Mouse (Mus musculus) forebrain, embryonic 10.5 days (tissue): ENCODE measurements at regions not wholly inside any gene's neighbourhood (a gene's known extent, or its start where the extent isn't known, plus 50 kb on each side); places are given as distances from the start of the nearest gene placed in this dataset.

Source experiments
- DNase-seq: peaks from one replicate; pipeline ENCODE4 v3.0.0-alpha.2; 2017; ENCODE audit warnings: low spot score; ENCODE audit errors: extremely low spot score
- H3K27ac ChIP-seq: fragments of 300-500 bp; sonication (generic); 2 replicates; pipeline ENCODE4 v1.5.1; 2016; ENCODE audit warnings: mild to moderate bottlenecking
- H3K27me3 ChIP-seq: fragments of 300-500 bp; sonication (generic); 2 replicates; pipeline ENCODE4 v1.6.1; 2016; ENCODE audit warnings: mild to moderate bottlenecking; ENCODE audit not compliant: poor library complexity, severe bottlenecking
- H3K36me3 ChIP-seq: fragments of 300-500 bp; sonication (generic); replicated peaks from 2 replicates; pipeline ENCODE4 v1.6.1; 2016; ENCODE audit warnings: mild to moderate bottlenecking, moderate library complexity
- H3K4me1 ChIP-seq: fragments of 300-500 bp; sonication (generic); 2 replicates; pipeline ENCODE4 v1.6.1; 2016
- H3K4me3 ChIP-seq: fragments of 300-500 bp; sonication (generic); 2 replicates; pipeline ENCODE4 v1.5.1; 2016; ENCODE audit warnings: mild to moderate bottlenecking, moderate library complexity
- H3K9me3 ChIP-seq: fragments of 300-500 bp; sonication (generic); 2 replicates; pipeline ENCODE4 v1.6.1; 2016; ENCODE audit warnings: mild to moderate bottlenecking, moderate library complexity
- WGBS: fragments of 180-500 bp; shearing (Covaris S2); methylation state at CpG from one replicate; pipeline ENCODE4 v1.1.7; 2016; 5-methylcytosine and 5-hydroxymethylcytosine counted together

- H3K9me3 ChIP-seq = no peaks in the 10 kb centered on the region
- H3K36me3 ChIP-seq = no peaks in the 10 kb centered on the region
- H3K27ac ChIP-seq = no peak overlapping the region
- no peaks in the 10 kb centered on the region; the same call in 1 of the 2 replicates for H3K4me1 ChIP-seq
- 68% methylated on average over 4 of the region's 4 CpGs for WGBS
- no peaks in the 10 kb centered on the region for H3K27me3 ChIP-seq
- H3K4me3 ChIP-seq = no peak overlapping the region
- DNase-seq = no peak
Observed at GRCm38 (mm10) chr11:35065959-35066414, 55.0 kb upstream of the Slit3 start.

GRCm38 (mm10) chr11:35057791-35058190, 63.2 kb upstream of the Slit3 start:
- Histone ChIP-seq H3K27ac (no peak overlapping the region), H3K9me3 (no peaks in the 10 kb centered on the region), H3K27me3 (no peaks in the 10 kb centered on the region), H3K4me1 (no peaks in the 10 kb centered on the region), H3K4me3 (no peak overlapping the region), H3K36me3 (no peaks in the 10 kb centered on the region)
- no peak for DNase-seq
- 88% methylated on average over 6 of the region's 6 CpGs for WGBS

GRCm38 (mm10) chr11:35055496-35056125, 65.4 kb upstream of the Slit3 start:
- Histone ChIP-seq H3K9me3 (no peaks in the 10 kb centered on the region), H3K4me3 (no peak overlapping the region), H3K36me3 (no peaks in the 10 kb centered on the region), H3K27me3 (no peaks in the 10 kb centered on the region), H3K27ac (no peak overlapping the region), H3K4me1 (no peaks in the 10 kb centered on the region)
- 83% methylated on average over 7 of the region's 7 CpGs for WGBS
- no peak for DNase-seq

GRCm38 (mm10) chr11:35053613-35053950, 67.4 kb upstream of the Slit3 start:
- no peak overlapping the region for H3K27ac ChIP-seq
- 78% methylated on average over 2 of the region's 2 CpGs for WGBS
- no peak for DNase-seq

GRCm38 (mm10) chr11:35052856-35053612, 68.0 kb upstream of the Slit3 start:
- Histone ChIP-seq H3K27ac (no peak overlapping the region), H3K36me3 (no peaks in the 10 kb centered on the region), H3K9me3 (no peaks in the 10 kb centered on the region), H3K4me1 (0 out of 2 replicates have a peak, but pooled peaks cover 4% of the 10 kb centered on the region), H3K27me3 (no peaks in the 10 kb centered on the region), H3K4me3 (no peak overlapping the region)
- 91% methylated on average over 4 of the region's 4 CpGs for WGBS
- DNase-seq = no peak

More at GRCm38 (mm10) chr11:35053613-35053950, 67.4 kb upstream of the Slit3 start:
- H3K27me3 ChIP-seq = no peaks in the 10 kb centered on the region
- H3K9me3 ChIP-seq = no peaks in the 10 kb centered on the region
- H3K4me3 ChIP-seq = no peak overlapping the region
- H3K36me3 ChIP-seq = no peaks in the 10 kb centered on the region
- 0 out of 2 replicates have a peak, but pooled peaks cover 4% of the 10 kb centered on the region for H3K4me1 ChIP-seq

GRCm38 (mm10) chr11:35049663-35050215, 71.3 kb upstream of the Slit3 start:
- no peaks in the 10 kb centered on the region for H3K27me3 ChIP-seq
- no peaks in the 10 kb centered on the region for H3K36me3 ChIP-seq
- no peak for DNase-seq
- H3K4me3 ChIP-seq = no peak overlapping the region
- 0 out of 2 replicates have a peak, but pooled peaks cover 4% of the 10 kb centered on the region for H3K4me1 ChIP-seq
- 78% methylated on average over 8 of the region's 8 CpGs for WGBS
- no peaks in the 10 kb centered on the region for H3K9me3 ChIP-seq
- no peak overlapping the region for H3K27ac ChIP-seq

GRCm38 (mm10) chr11:35044659-35045058, 76.4 kb upstream of the Slit3 start:
- Histone ChIP-seq H3K27ac (no peak overlapping the region), H3K9me3 (no peaks in the 10 kb centered on the region), H3K4me3 (no peak overlapping the region), H3K4me1 (0 out of 2 replicates have a peak, but pooled peaks cover under 1% of the 10 kb centered on the region), H3K36me3 (no peaks in the 10 kb centered on the region), H3K27me3 (no peaks in the 10 kb centered on the region)
- 83% methylated on average over 1 of the region's 1 CpGs for WGBS
- DNase-seq = no peak

GRCm38 (mm10) chr11:35024448-35024847, 96.6 kb upstream of the Slit3 start:
- no peak for DNase-seq
- H3K36me3 ChIP-seq = no peaks in the 10 kb centered on the region
- H3K4me3 ChIP-seq = no peak overlapping the region
- 61% methylated on average over 8 of the region's 8 CpGs for WGBS
- H3K4me1 ChIP-seq = 0 out of 2 replicates have a peak, but pooled peaks cover 2% of the 10 kb centered on the region
- H3K9me3 ChIP-seq = no peaks in the 10 kb centered on the region
- no peaks in the 10 kb centered on the region for H3K27me3 ChIP-seq
- no peak overlapping the region for H3K27ac ChIP-seq

GRCm38 (mm10) chr11:35023813-35024212, 97.2 kb upstream of the Slit3 start:
- Histone ChIP-seq H3K9me3 (no peaks in the 10 kb centered on the region), H3K4me3 (no peak overlapping the region), H3K27ac (no peak overlapping the region), H3K27me3 (no peaks in the 10 kb centered on the region), H3K36me3 (no peaks in the 10 kb centered on the region), H3K4me1 (0 out of 2 replicates have a peak, but pooled peaks cover 2% of the 10 kb centered on the region)
- WGBS = 80% methylated on average over 4 of the region's 4 CpGs
- DNase-seq = no peak

- no peak overlapping the region for H3K4me3 ChIP-seq
- H3K36me3 ChIP-seq = no peaks in the 10 kb centered on the region
- no peaks in the 10 kb centered on the region for H3K9me3 ChIP-seq
- no peak overlapping the region for H3K27ac ChIP-seq
- 0 out of 2 replicates have a peak, but pooled peaks cover 2% of the 10 kb centered on the region for H3K4me1 ChIP-seq
- no peaks in the 10 kb centered on the region for H3K27me3 ChIP-seq
- no peak for DNase-seq
- WGBS = 78% methylated on average over 3 of the region's 3 CpGs
Observed at GRCm38 (mm10) chr11:35021990-35022625, 98.9 kb upstream of the Slit3 start.

- 86% methylated on average over 3 of the region's 3 CpGs for WGBS
- no peaks in the 10 kb centered on the region for H3K9me3 ChIP-seq
- H3K4me1 ChIP-seq = peaks cover 8% of the 10 kb centered on the region
- H3K27me3 ChIP-seq = no peaks in the 10 kb centered on the region
- H3K4me3 ChIP-seq = no peak overlapping the region
- H3K27ac ChIP-seq = no peak overlapping the region
- H3K36me3 ChIP-seq = no peaks in the 10 kb centered on the region
- no peak for DNase-seq
Observed at GRCm38 (mm10) chr11:35016998-35017397, 104.0 kb upstream of the Slit3 start.

GRCm38 (mm10) chr11:35011521-35012476, 109.2 kb upstream of the Slit3 start:
- WGBS = 65% methylated on average over 24 of the region's 24 CpGs
- peak overlapping the region; percentile 49; the same call in 1 of the 2 replicates for H3K27ac ChIP-seq
- H3K36me3 ChIP-seq = no peaks in the 10 kb centered on the region
- peaks cover 22% of the 10 kb centered on the region for H3K27me3 ChIP-seq
- peaks cover 24% of the 10 kb centered on the region for H3K4me1 ChIP-seq
- H3K9me3 ChIP-seq = no peaks in the 10 kb centered on the region
- no peak overlapping the region for H3K4me3 ChIP-seq
- DNase-seq = peak; percentile 15
